ENCODE assay signal across 28 mouse cellular contexts in the genomic region with DNA sequence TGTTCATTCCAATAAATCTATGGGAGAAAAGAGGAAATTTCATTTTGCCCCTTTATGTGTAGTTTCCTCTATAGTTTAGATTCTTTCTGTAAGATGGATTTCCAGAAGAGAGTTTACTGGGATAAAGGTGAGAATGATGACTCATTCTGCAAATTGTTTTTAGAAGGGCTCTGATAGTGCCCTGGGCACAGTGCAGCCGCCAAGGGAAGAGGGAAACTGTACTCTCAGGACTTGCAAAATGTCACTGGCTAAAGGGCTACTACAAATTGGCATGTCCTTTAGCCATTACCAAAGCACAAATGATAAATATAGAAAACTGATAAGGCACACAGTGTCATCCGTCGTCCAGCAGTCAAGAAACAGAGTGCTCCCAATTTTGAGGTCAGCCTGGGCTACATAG. TPM values are rescaled to one million over a fixed set of nuclear protein-coding genes. Genes with fewer than 3 reads are reported as not detected.
DNase-seq lines count a peak whose midpoint lies in the region; ATAC-seq and TF ChIP-seq lines count a peak whose summit lies in the region.
"Had no signal": no experiment of that assay in that cellular context is flagged by ENCODE, and none has a peak within 500 bp of the region (broad histone marks: within the 10 kb centered on the region; RNA-seq: fewer than 3 reads in every experiment).

No protein-coding gene starts in this region.

- no peak for TF ChIP-seq CTCF in gastrocnemius, adult 2 months (IDR thresholded peaks at IDR 0.05)

- H3K27me3 ChIP-seq in kidney, embryonic 15.5 days = no peaks in the 10 kb centered on the region
- H3K27me3 ChIP-seq: embryonic facial prominence, embryonic 15.5 days; forebrain, embryonic 13.5 days; liver, embryonic 15.5 days; midbrain, embryonic 12.5 days; neural tube, embryonic 12.5 days had no signal

- H3K4me1 ChIP-seq in kidney, embryonic 15.5 days = no peaks in the 10 kb centered on the region
- H3K4me1 ChIP-seq: embryonic facial prominence, embryonic 15.5 days; forebrain, embryonic 13.5 days; midbrain, embryonic 12.5 days; neural tube, embryonic 12.5 days had no signal

- no peak overlapping the region for H3K4me3 ChIP-seq in gastrocnemius, adult 2 months
- H3K4me3 ChIP-seq in kidney, embryonic 15.5 days (replicated peaks) = no peak overlapping the region
- H3K4me3 ChIP-seq: embryonic facial prominence, embryonic 10.5 days; embryonic facial prominence, embryonic 15.5 days; forebrain, embryonic 13.5 days; heart, embryonic 10.5 days; liver, embryonic 15.5 days; megakaryocyte, embryonic 14.5 days; midbrain, embryonic 12.5 days; myocyte; neural tube, embryonic 12.5 days had no signal

- peak; percentile 28 for DNase-seq in gastrocnemius, adult 2 months
- no peak for DNase-seq in gastrocnemius, postnatal 36 days
- peak; percentile 32 for DNase-seq in heart, adult 8-10 months (ENCODE audit: low spot score)
- no peak for DNase-seq in heart, postnatal 4 days
- DNase-seq in testis, postnatal 10 days (ENCODE audit: low spot score) = peak; percentile 11
- DNase-seq in testis, postnatal 14 days (ENCODE audit: low spot score) = no peak
- DNase-seq: B cell, adult 2 months; cerebellum, adult 8-10 months; cerebellum, postnatal 25 days; kidney, adult 2 months; layer of hippocampus, postnatal 36 days; left cerebral cortex, postnatal 4 days; lung, postnatal 4 days; right cerebral cortex, adult 18-20 months; spleen, adult 18-20 months; thymus, postnatal 4 days had no signal

- no peaks in the 10 kb centered on the region for H3K9me3 ChIP-seq in kidney, embryonic 15.5 days (replicated peaks)
- H3K9me3 ChIP-seq: embryonic facial prominence, embryonic 10.5 days; embryonic facial prominence, embryonic 15.5 days; forebrain, embryonic 13.5 days; heart, embryonic 10.5 days; liver, embryonic 15.5 days; midbrain, embryonic 12.5 days; neural tube, embryonic 12.5 days had no signal

- H3K4me2 ChIP-seq in kidney, embryonic 15.5 days = no peak overlapping the region
- H3K4me2 ChIP-seq: embryonic facial prominence, embryonic 15.5 days; forebrain, embryonic 13.5 days; liver, embryonic 15.5 days; midbrain, embryonic 12.5 days; neural tube, embryonic 12.5 days had no signal

- H3K27ac ChIP-seq in gastrocnemius, adult 2 months = peak overlapping the region; percentile 32
- H3K27ac ChIP-seq in kidney, embryonic 15.5 days = no peak overlapping the region
- H3K27ac ChIP-seq: embryonic facial prominence, embryonic 15.5 days; forebrain, embryonic 13.5 days; heart, embryonic 10.5 days; kidney, postnatal 0 days; liver, embryonic 15.5 days; midbrain, embryonic 12.5 days; neural tube, embryonic 12.5 days had no signal

- ATAC-seq in kidney, embryonic 15.5 days (replicated peaks; ENCODE audit: low FRiP score) = no peak
- ATAC-seq: forebrain, embryonic 13.5 days; hindbrain, embryonic 16.5 days had no signal

- intact Hi-C loops in gastrocnemius, adult 2 months (cut with DNase I) = no loop called here
- intact Hi-C loops in gastrocnemius, postnatal 36 days (cut with DNase I) = no loop called here

- WGBS in kidney, embryonic 15.5 days = 72% methylated on average over 3 of the region's 3 CpGs

- H3K36me3 ChIP-seq in kidney, embryonic 15.5 days = no peaks in the 10 kb centered on the region
- H3K36me3 ChIP-seq: embryonic facial prominence, embryonic 10.5 days; embryonic facial prominence, embryonic 15.5 days; heart, embryonic 10.5 days; liver, embryonic 15.5 days; midbrain, embryonic 12.5 days; neural tube, embryonic 12.5 days had no signal

- no peak overlapping the region for H3K9ac ChIP-seq in kidney, embryonic 15.5 days
- H3K9ac ChIP-seq: embryonic facial prominence, embryonic 15.5 days; forebrain, embryonic 13.5 days; liver, embryonic 15.5 days; midbrain, embryonic 12.5 days; neural tube, embryonic 12.5 days had no signal

RNA-seq across cellular contexts. Expression of a gene that starts 19.8 kb away (rescaled TPM):
- total RNA-seq in gastrocnemius, adult 2 months (2021) = 10 to 100 TPM; 33.7 to 38.4 TPM
- total RNA-seq in gastrocnemius, postnatal 36 days (2021) = 10 to 100 TPM; 27.7 to 32.1 TPM
- 10 to 100 TPM; 34.4 to 40.0 (median 35.8) TPM for total RNA-seq in heart, adult 8-10 months (2022)
- total RNA-seq in heart, postnatal 4 days (2021) = 10 to 100 TPM; 48.0 to 48.5 TPM
- 20.6 and 21.0 TPM in 2 replicates for polyA plus RNA-seq in kidney, embryonic 15.5 days (2015; fragmentation: Nextera tagmentation; extraction: Ambion mirVana)

Comparison
In these comparisons a context has a peak if more than half of its experiments do, and no peak if none do; other contexts are left out.
1. DNase-seq: peak in gastrocnemius, adult 2 months (single experiment), heart, adult 8-10 months (single experiment) and testis, postnatal 10 days (single experiment); none in gastrocnemius, postnatal 36 days (0 of 2), heart, postnatal 4 days (single experiment) and testis, postnatal 14 days (single experiment).